Mouse (Mus musculus) adrenal gland, postnatal 14 days (tissue): Measurements from ENCODE around the gene Tut7. TPM values are rescaled to one million over a fixed set of nuclear protein-coding genes. Genes with fewer than 3 reads are reported as not detected.
"Not testable (repeated sequence)": the region's sequence is repeated elsewhere in the genome, so short reads cannot be mapped to it uniquely, and the experiment has no call there.

Experiments
- DNase-seq: peaks from one replicate; pipeline ENCODE4 v3.0.0; 2021; ENCODE audit warnings: mixed read lengths
- long read RNA-seq, 2 experiments: library from polyadenylated mRNA; stranded (forward); transcript quantifications; one replicate each; pipeline ENCODE4 v2.0.0; 2021
- total RNA-seq: library from RNA; stranded (reverse); gene quantifications from 2 replicates; pipeline ENCODE4 v1.2.3, GENCODE M21; 2021

The Tut7 gene
- total RNA-seq: 67.8 and 79.4 TPM in 2 replicates
- long read RNA-seq, experiment 1, partial matches to known transcripts: 2 of 10 reads
- long read RNA-seq, experiment 1, other reads (novel, unspliced or antisense): 8 of 10 reads
- long read RNA-seq, experiment 2, partial matches to known transcripts: 5 of 18 reads
- long read RNA-seq, experiment 2, other reads (novel, unspliced or antisense): 13 of 18 reads

DNA sequence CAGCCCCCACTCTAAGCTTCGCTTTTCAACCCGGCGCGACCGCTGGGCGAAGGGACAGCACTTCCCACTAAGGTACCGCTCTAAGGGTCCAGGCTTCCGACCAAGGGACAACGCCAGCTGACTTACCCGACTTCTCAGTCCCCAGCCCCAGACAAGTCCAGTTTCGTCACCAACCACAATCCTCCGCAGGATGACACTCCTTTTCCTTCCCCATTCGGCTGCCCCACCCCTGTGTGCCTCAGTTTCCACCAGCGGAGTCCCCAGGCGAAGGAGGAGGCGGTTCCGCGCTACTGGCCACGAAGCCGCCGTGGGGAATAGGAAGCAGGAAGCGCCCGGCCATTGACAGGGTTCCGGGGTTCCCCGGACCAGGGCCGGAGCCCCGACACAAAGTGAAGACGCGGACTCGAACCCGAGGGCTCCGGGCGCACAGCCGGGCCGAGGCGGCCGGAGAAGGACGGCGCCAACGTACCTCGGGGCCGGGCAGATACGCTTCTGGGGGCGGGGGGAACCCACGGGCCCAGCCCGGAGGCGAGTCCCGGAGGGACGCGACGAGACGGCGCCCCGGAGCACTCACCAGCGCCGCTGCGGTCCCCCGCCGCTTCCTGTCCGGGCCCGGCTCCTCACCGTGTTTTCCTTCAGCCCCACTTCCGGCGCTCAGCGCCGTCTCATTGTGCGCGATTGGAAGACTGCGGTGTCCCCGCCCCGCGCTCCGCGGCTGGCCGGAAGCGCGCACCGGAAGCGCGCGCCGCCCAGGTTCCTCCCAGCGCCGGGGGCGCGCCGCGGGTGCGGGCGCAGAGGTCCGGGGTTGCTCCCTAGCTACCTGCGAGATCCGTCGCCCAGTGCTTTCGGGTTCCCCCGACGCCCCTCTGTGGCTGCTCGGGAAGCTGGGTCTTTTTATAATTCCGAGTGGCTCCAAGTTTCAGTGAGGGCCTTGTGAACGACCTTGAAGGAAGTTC, at the start of gene Tut7:
Tut7 (minus strand) TSS at position 641 of the 956 bp plus-strand sequence.
- peak; percentile 97 for DNase-seq

DNA sequence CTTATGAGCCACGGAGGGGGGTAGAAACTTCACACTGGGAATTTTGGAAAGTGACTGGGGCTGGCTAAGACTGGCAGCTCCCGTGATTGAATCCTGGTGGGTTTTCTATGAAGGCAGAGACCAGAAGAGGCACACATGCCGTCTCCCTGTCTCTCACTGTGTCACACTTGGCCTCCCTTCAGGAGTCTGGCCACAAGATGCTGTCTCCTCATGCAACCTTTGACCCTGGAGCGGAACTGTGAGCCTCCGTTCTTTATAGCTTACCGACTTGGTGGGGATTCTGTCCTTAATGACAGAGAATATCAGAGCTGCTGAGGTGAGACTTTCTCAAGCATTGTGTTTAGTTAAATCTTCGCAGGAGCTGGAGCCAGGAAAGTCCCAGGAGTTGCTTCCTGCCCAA, 49.5 kb upstream of the Tut7 start:
- no peak for DNase-seq

DNA sequence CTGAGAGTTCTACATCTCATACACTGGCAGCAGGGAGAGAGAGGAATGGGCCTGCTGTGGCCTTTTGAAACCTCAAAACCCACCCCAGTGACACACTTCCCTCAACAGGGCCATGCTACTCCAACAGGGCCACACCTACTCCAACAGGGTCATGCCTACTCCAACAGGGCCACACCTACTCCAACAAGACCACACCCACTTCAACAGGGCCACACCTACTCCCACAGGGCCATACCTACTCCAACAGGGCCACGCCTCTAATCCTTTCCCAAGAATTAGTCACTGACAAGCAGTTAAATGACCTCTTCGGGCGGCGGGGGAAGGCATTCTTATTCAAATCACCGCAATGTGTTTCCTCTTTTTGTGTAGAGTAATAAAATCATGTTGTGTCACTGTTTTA, 47.1 kb upstream of the Tut7 start:
- DNase-seq: peak; percentile 44

DNA sequence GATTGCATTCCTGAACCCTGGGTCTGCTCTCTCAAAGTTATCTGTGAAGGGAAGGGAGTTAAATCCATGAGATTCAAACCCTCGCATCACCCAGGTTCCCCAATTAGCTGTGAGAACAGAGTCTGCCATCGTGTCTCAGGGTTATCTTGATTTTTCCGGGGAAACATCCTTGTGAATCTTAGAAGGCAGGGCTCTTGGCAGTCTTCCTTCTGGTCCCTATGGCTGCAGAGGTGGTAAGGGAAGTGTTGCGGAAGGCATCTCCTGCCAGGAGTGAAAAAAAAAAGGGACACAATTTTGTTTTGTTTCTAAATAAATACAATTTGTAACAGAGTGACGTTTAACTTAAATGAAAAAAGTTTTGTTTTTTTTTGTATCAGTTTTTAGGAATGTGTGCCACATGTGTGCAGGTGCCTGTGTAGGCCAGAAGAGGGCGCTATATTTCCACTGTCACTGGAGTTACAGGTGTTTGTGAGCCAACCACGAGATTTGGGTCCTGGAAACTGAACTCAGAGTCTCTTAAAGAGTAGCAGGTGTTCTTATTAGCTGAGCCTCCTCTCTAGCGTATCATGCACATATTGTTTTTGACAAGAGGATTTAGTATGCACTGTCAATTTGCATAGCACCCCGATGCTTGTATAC, 45.2 kb upstream of the Tut7 start:
- peak; percentile 47 for DNase-seq

DNA sequence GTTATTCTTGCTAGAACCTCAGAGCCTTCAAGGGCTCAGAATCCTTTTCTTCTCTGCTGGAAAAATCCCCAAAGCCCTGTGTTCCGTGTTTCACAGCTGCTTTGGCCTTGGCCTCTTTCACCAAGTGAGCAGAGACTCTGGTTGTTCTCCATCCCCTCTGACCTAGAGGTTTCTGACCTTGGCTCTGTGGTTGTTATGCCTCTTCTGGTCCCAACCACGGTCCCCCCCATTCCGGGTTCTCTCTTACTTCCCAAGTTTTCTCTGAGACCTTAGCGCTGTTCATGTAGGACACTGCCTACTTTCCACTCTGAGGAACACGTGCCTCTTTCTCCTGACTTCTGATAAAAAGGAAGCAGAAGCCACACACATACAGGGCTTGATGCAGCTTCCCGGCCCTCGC, 44.2 kb upstream of the Tut7 start:
- peak; percentile 26 for DNase-seq

DNA sequence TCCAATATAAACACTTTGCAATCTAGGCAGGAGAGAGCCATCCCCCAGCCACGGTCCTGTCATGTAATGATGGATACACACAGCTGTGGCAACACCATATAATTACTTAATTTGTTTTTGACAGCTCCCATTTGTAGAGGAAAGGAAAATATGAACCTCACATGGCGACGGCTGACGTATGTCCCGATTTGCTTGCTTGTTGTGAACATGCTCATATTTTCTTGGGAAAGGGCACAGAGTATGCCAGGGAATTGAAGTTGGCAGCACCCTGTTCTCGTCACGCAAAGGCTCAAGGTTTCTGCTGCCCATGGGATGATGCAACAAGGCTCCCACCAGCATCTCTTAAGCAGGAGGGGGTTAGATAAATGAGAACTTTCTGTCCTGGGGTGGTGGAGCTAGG, 36.6 kb upstream of the Tut7 start:
- DNase-seq: peak; percentile 51

DNA sequence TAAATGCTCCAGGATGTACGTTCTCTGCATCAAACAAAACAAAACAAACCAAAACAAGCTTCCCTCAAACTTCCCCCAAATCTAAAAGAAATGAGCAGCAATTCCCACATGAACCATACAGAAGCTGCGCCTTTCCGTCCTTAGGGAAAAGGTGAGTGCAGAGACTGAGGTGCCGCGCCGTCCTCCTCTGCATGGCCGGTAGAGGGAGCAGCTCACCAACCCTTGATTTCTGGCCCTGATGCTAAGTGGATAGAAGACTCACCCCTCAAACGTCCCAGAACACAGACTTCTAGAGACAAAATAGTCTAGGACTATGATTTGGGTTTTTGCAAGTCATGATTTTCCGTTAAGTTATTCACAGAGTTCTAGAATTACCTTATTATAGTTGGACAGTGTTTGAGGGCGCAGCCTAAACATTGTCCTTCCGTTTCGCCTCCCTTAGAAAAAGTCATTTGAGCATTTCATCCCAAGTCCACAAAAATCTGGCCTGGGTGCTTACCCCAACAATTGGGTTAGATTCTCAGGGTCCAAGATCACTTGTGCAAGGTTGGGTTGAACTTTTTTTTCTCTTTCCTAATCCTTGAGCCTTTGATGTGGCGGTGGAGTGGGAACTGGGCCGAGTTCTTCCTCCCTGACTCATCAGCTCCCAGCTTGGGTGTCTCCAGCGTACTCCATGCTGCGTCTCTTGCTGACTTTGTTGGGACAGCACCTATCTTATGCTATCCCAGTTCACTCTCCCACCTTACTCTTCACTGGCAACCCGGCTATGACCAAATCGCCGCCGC, 33.5 kb upstream of the Tut7 start:
- DNase-seq: peak; percentile 84

DNA sequence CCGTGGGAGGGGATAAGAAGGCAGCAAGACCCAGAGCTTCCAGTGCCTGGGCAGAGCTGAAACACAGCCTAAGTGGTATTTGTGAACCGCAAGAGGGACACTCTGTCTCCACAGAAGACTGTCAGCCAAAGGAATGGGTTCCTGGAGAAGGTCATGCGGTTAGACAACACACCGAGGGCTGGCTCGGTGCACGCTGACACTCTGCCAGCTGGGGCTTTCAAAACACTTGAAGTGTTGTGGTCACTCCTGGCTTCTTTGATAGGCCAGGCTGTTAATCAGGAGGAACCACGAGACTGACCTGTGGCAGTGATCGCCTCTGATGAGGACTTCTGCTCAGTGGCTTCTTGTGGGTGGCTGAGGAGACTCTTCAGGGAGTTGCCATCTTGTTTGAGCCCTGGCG, 30.5 kb upstream of the Tut7 start:
- DNase-seq: peak; percentile 76

DNA sequence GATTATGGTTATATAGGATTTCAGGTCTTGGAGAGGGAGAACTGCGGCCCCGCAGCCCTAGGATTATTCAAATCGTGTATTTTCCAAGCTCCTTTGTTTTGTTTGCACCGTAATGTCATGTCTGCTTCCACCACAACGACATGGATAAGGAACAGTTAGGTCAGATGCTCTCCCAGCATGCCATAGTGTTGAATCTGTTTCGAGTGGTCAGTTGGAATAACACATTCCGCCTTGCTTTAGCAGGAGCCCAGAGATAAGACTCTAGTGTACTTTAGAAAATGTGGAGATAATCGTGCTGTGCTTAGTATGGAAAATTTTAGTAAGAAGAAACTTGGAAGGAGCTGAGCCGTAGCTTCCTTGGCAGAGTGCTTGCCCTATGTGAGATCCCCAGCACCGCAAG, 27.4 kb upstream of the Tut7 start:
- no peak for DNase-seq

DNA sequence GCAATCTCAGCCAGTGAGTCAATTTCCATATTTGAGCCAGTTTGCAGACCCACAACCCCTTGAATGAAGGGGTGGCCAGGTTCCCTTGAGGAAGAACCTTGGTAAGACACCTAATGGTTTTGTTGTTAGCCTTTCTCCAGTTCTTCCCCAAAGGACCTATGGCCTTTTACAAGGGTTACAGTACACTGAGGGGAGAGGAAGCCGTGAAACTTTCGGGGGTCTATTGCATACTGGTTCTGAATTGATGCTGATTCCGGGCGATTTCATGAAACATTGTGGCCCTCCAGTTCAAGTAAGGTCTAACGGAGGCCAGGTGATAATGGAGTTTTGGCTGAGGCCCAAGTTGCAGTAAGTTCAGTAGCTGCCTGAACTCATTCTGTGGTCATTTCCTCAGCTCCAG, 21.7 kb upstream of the Tut7 start:
- no peak for DNase-seq

DNA sequence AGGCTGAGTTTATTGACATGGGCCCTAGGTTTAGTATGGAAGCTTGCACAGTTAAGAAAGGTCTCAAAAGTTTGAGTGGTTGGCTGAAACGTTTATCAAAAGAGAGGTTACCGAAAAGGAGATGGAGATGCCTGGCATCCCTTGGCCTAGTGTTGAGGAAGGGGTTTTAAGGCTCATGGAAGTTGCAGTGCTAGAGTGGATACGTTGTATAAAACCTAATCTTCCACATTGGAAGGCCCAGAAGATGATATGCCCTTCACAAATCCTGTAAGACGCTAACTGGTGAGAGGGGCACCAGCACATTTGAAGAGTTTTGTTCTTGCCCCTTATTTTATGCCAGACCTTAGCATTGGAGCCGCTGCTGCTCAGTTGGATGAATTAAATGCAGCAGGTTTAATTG, 21.0 kb upstream of the Tut7 start:
- no peak for DNase-seq

DNA sequence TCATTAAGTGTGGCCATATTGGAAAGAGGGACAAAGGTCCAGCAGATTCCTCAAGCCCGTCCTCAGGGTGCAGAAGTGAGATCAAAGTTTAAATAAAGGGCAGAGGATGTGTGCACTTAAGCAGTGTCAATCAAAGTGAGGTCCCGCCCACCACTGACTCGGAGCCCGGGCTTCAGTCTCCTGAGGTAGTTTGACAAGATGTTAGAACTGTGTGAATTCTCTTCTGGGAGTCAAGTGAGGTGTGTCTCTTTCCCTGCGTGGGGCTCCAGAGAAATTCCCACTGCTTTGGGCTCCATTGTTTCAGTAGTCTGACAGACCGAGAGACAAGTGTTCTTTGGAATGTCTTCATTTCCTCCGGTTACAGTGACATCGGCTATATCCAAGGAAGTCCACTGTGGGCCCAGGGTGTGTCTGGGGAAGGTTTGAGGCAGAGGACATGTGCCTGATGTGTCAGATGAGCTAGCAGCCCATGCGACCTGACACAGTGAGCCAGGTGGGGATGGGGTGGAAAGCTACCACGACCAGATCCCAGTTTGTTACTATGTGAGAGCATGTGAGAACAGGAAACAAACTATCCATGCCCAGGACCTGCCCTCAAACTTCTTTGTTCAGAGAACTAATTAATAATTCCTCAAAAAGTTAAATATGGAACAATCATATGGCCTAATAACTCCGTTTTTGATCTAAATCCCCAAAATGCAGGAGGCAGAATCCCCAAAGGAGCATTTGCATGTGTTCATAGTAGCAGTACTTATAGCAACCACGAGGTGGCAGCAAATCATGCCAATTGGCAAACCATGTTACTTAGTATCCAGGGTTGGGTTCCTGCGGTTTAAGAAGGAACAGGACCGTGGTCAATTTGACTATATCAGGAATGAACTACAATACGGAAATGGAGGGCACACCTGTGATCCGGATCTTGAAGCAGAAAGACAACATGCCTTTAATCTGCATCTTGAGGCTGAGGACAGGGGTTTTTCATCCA, 19.6 kb upstream of the Tut7 start:
- peak; percentile 90 for DNase-seq

DNA sequence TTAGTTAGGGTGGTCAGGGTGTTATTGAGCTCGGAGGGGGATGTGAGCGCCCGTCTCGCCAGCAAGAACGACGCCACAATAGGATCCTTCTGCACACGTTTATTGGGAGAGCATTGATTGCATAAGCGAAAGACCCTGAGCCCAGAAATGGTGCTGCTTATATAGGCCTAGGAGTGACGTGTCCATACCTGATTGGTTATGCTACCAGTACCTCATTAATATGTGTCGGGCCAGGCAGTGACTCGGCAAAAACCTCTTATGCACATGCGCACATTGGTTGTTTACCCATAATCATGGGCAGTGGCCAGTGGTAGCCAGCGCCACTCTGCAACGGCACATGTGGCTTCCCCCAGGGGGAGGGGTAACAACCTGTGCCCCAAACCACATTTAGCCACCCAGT, 18.8 kb upstream of the Tut7 start:
- DNase-seq: not testable (repeated sequence)

DNA sequence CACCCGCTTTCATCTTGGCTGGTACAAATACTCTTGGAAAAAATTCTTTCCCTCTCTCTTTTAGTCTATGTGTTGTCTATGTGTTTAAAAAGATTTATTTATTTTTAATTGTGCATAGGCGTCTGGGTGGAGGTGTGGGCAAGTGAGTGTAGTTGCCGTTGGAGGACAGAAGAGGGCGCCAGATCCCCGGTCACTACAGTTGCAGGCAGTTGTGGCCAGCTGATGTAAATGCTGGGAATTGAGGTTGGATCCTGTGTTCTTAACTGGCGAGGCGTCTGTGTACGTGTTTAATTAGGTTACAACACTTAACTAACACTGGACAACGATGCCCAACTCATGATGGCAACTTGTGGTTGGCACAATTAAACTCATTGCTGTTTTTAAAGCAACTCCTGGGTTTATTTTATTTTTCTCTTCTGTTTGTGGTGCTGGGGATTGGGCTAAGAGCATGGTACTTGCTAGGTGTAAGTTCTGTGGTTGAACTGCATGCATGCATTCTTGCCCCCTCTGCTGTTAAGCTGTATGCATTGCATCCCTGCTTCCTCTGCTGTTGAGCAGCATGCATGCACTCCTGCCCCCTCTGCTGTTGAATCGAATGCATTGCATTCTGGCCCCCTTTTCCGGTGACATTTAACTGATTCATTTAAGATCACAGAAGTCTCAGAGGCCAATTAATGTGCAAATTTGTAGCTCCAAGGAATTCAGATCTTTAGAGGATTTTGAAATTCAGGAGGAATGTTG, 17.7 kb upstream of the Tut7 start:
- peak; percentile 91 for DNase-seq

DNA sequence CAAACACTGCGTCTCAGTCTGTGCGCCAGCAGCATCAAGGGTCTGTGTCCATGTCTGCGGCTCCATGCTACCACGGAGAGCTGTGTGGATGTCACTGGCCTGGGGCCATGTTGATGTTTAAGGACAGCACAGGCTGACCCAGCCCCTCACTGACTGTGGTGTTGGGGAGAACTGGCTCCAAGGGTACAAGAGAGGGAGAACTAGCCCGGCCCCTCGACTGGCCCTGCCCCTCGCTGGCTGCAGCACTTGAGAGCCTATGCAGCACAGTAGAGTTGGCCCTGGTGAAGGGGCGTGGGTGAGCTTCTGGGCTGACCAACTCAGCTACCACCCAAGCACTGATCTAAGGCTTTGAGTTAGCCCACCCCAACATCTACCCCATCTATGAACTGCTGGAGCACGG, 16.4 kb upstream of the Tut7 start:
- no peak for DNase-seq

DNA sequence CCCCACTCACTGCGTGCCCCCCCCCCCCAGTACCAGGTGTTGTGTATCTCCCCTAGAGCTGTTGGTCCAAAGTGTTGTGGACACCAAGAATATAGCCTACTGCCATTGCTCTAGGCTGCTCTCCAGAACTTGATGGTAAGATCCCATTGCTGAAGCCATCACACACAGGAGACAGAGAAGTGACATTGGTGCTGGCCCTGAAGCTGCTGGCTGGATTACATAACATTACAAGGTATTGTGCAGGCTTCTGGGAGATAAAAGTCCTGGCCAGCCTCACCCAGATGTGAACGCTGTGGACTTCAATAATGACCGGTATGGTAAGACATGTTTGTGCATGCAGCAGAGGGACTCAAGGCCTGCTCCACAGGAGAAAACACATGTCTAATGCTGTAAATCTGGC, 15.5 kb upstream of the Tut7 start:
- no peak for DNase-seq

DNA sequence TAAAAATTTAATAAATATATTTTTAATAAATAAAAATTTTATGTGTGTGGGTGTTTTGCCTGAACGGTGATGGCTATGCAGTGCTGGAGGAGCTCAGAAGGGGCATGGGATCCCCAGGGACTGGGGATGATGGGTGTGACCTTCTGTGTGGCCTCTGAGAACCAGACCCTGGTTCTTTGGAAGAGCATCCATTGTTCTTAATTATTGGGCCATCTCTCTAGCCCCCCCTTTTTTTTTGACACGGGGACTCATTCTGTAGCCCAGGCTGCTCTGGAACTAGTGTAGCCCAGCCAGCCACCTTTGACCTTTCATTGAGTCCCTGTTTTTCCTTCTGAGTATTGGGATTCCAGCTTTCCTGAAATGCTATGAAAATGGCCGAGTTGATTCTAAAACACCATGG, 13.9 kb upstream of the Tut7 start:
- no peak for DNase-seq

DNA sequence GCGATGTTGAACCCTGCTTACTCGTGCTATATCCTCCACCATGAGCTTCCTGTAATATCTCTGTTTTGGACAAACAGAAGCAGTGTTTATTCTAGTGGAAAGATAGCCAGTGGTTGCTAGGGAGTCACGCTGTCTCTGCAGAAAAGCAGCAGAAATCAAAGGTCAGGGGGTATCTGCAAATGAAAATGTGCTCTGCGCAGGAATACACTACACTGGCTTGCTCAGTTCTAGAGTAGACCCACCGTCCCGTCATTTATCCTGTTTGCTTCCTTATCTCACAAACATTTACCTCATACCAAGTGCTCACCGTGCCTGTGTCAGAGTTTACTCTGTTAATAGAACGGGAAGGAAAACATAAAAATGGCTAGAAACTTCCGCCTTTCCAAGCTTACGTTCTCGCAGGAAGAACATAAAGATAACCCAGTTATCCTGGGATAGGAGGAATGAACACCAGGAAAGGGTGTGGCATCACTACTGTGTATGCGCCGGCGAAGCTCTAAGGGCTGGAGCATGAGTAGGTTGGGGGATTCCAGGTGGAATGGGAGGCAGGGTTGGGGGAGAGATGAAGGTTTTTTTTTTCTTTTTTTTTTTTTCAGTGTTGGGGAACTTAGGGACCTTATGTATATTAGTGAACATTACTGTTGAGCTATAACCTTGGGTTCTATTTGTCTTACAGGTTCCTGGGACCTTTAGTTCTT, 13.3 kb upstream of the Tut7 start:
- no peak for DNase-seq

DNA sequence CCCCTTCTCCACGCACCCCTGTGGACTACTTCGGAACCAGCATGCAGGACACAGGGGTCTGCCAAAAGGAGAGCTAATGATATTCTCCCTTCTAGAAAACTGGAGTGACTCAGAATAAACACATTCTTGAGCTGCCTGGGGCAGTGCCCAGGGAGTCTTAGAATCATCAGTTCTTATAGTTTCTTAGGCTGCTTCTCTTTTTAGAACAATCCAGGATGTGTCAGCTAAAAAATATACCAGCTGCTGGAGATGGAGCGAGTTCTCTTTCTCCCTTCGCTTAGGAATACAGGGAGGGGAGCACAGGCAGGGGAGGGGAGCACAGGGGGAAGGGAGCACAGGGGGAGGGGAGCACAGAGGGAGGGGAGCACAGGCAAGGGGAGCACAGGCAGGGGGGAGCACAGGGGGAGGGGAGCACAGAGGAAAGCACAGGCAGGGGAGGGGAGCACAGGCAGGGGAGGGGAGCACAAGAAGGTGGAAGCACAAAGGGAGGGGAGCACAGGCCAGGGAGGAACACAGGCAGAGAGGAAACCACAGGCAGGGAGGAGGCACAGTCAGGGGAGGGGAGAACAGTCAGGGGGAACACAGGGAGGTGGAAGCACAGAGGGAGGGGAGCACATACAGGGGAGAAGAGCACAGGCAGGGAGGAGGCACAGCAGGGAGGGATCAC, 12.0 kb upstream of the Tut7 start:
- no peak for DNase-seq
